Comparison of ENCODE assay signal across 29 mouse cellular contexts in genomic region chr1:65730262-65730661, GRCm38 (mm10).
DNase-seq lines count a peak whose midpoint lies in the region; ATAC-seq and TF ChIP-seq lines count a peak whose summit lies in the region.
"Had no signal": no experiment of that assay in that cellular context is flagged by ENCODE, and none has a peak within 500 bp of the region (broad histone marks: within the 10 kb centered on the region; RNA-seq: fewer than 3 reads in every experiment).

No protein-coding gene starts in this region.

- TF ChIP-seq CTCF in forebrain, postnatal 0 days (IDR thresholded peaks at IDR 0.05; ENCODE audit: low read depth): no peak

- DNase-seq in forebrain, postnatal 0 days: peak; percentile 7
- DNase-seq in forebrain, embryonic 14.5 days (ENCODE audit: low spot score): no peak
- DNase-seq in left cerebral cortex, postnatal 14 days (ENCODE audit: low spot score in 2 of 2): peak; percentile 2 to 18
- no peak for DNase-seq in left cerebral cortex, postnatal 4 days
- peak; percentile 43 for DNase-seq in brain, adult 2 months (ENCODE audit: low read depth, low spot score)
- no peak for DNase-seq in layer of hippocampus, adult 8-10 months (ENCODE audit: low spot score in 2 of 2)
- DNase-seq: adrenal gland, postnatal 10 days; adrenal gland, postnatal 36 days; B cell, adult 2 months; cerebellum, adult 11 months; cerebellum, adult 2 months; cerebellum, adult 9-11 months; cerebellum, postnatal 25 days; gastrocnemius, postnatal 10 days; gastrocnemius, postnatal 36 days; heart, adult 2 months; heart, postnatal 14 days; heart, postnatal 4 days had no signal

- H3K27ac ChIP-seq in forebrain, postnatal 0 days (ENCODE audit: low read depth, low read length): no peak overlapping the region
- H3K27ac ChIP-seq in forebrain, embryonic 14.5 days (ENCODE audit: low read depth, low read length): no peak overlapping the region
- H3K27ac ChIP-seq: embryonic facial prominence, embryonic 12.5 days; embryonic facial prominence, embryonic 15.5 days; heart, adult 2 months; heart, embryonic 10.5 days; heart, embryonic 13.5 days; hindbrain, embryonic 14.5 days; hindbrain, postnatal 0 days had no signal

- H3K27me3 ChIP-seq in forebrain, postnatal 0 days (ENCODE audit: insufficient read depth, low read length): no peaks in the 10 kb centered on the region
- no peaks in the 10 kb centered on the region for H3K27me3 ChIP-seq in forebrain, embryonic 14.5 days (replicated peaks; ENCODE audit: control insufficient read depth, insufficient read depth, low read length)
- H3K27me3 ChIP-seq: CH12.LX; embryonic facial prominence, embryonic 12.5 days; embryonic facial prominence, embryonic 15.5 days; heart, embryonic 13.5 days; Patski had no signal

- intact Hi-C loops in left cerebral cortex, postnatal 14 days (cut with DNase I): no loop called here
- intact Hi-C loops in left cerebral cortex, postnatal 4 days (cut with DNase I): no loop called here

- H3K4me3 ChIP-seq in forebrain, postnatal 0 days (ENCODE audit: low read depth, low read length): no peak overlapping the region
- no peak overlapping the region for H3K4me3 ChIP-seq in forebrain, embryonic 14.5 days (ENCODE audit: low read depth, low read length)
- H3K4me3 ChIP-seq: embryonic facial prominence, embryonic 12.5 days; embryonic facial prominence, embryonic 15.5 days; heart, adult 2 months; heart, embryonic 10.5 days; heart, embryonic 13.5 days had no signal

- no peaks in the 10 kb centered on the region for H3K9me3 ChIP-seq in forebrain, postnatal 0 days (ENCODE audit: low read length)
- no peaks in the 10 kb centered on the region for H3K9me3 ChIP-seq in forebrain, embryonic 14.5 days (replicated peaks; ENCODE audit: control insufficient read depth, low read length)
- H3K9me3 ChIP-seq: embryonic facial prominence, embryonic 12.5 days; embryonic facial prominence, embryonic 15.5 days; G1E; heart, embryonic 10.5 days; heart, embryonic 13.5 days had no signal

- WGBS in forebrain, postnatal 0 days: 58% methylated on average over 3 of the region's 3 CpGs
- WGBS in forebrain, embryonic 14.5 days: 75% methylated on average over 3 of the region's 3 CpGs

- peak; percentile 51; the same call in 1 of the 2 replicates for ATAC-seq in forebrain, postnatal 0 days
- ATAC-seq in forebrain, embryonic 14.5 days: no peak
- ATAC-seq: hindbrain, postnatal 0 days; inflammation-experienced regulatory T-cells, adult 6 months; intestine, embryonic 16.5 days; Patski had no signal

- H3K36me3 ChIP-seq in forebrain, postnatal 0 days (ENCODE audit: insufficient read depth): no peaks in the 10 kb centered on the region
- H3K36me3 ChIP-seq in forebrain, embryonic 14.5 days (ENCODE audit: control insufficient read depth, insufficient read depth, low read length): no peaks in the 10 kb centered on the region
- H3K36me3 ChIP-seq: embryonic facial prominence, embryonic 12.5 days; embryonic facial prominence, embryonic 15.5 days; G1E; heart, embryonic 10.5 days; heart, embryonic 13.5 days had no signal

- no peak overlapping the region for H3K9ac ChIP-seq in forebrain, postnatal 0 days
- no peak overlapping the region for H3K9ac ChIP-seq in forebrain, embryonic 14.5 days (ENCODE audit: low read length)
- H3K9ac ChIP-seq: embryonic facial prominence, embryonic 12.5 days; embryonic facial prominence, embryonic 15.5 days; heart, embryonic 13.5 days; hindbrain, embryonic 14.5 days had no signal

- H3K4me1 ChIP-seq in forebrain, postnatal 0 days (ENCODE audit: insufficient read depth): no peaks in the 10 kb centered on the region
- H3K4me1 ChIP-seq in forebrain, embryonic 14.5 days (ENCODE audit: control insufficient read depth, insufficient read depth, low read length): no peaks in the 10 kb centered on the region
- H3K4me1 ChIP-seq: embryonic facial prominence, embryonic 12.5 days; embryonic facial prominence, embryonic 15.5 days; heart, embryonic 10.5 days; heart, embryonic 13.5 days had no signal

- H3K4me2 ChIP-seq in forebrain, postnatal 0 days (ENCODE audit: low read depth): no peak overlapping the region
- no peak overlapping the region for H3K4me2 ChIP-seq in forebrain, embryonic 14.5 days (ENCODE audit: low read length)
- H3K4me2 ChIP-seq: embryonic facial prominence, embryonic 12.5 days; embryonic facial prominence, embryonic 15.5 days; heart, embryonic 13.5 days; hindbrain, embryonic 14.5 days had no signal

Comparison
In these comparisons a context has a peak if more than half of its experiments do, and no peak if none do; other contexts are left out.
1. DNase-seq: peak in forebrain, postnatal 0 days (single experiment), left cerebral cortex, postnatal 14 days (2 of 2) and brain, adult 2 months (single experiment); none in forebrain, embryonic 14.5 days (single experiment), left cerebral cortex, postnatal 4 days (single experiment) and layer of hippocampus, adult 8-10 months (0 of 2).